Mouse (Mus musculus): Measurements from ENCODE around the gene Gabra5. TPM values are rescaled to one million over a fixed set of nuclear protein-coding genes. Genes with fewer than 3 reads are reported as not detected.

Gene Gabra5
- 0.08 and 0.18 TPM in 2 replicates for polyA plus RNA-seq (2014; fragmentation: Nextera tagmentation; extraction: Ambion mirVana)

- Histone ChIP-seq H3K36me3 (ENCODE audit: control insufficient read depth, insufficient read depth, low read length) (no peaks in the 10 kb centered on the region), H3K27ac (replicated peaks in 1 of 2; ENCODE audit: control insufficient read depth in 1 of 2, insufficient read depth in 1 of 2, low read depth in 2 of 2, low read length in 2 of 2) (no peak within 1 kb of the TSS), H3K27me3 (ENCODE audit: control insufficient read depth, insufficient read depth, low read length) (peaks cover 53% of the 10 kb centered on the region), H3K4me3 (ENCODE audit: control insufficient read depth in 1 of 2, insufficient read depth in 1 of 2, low read depth in 1 of 2, low read length in 2 of 2) (peak within 1 kb of the TSS; percentile 41 to 45), H3K9ac (ENCODE audit: low read length) (no peak within 1 kb of the TSS), H3K9me3 (ENCODE audit: control insufficient read depth, low read length) (no peaks in the 10 kb centered on the region), H3K4me1 (ENCODE audit: control insufficient read depth in 2 of 2, insufficient read depth in 2 of 2, low read length in 2 of 2) (peaks cover 0 to 3% of the 10 kb centered on the region in 2 experiments; a peak in 2 of 4 replicates), H3K4me2 (ENCODE audit: low read length) (peak within 1 kb of the TSS; percentile 70)
- WGBS, result 1% methylated on average over 59 of the region's 59 CpGs
- no peak for ATAC-seq (ENCODE audit: insufficient number of reproducible peaks, insufficient read depth, low FRiP score, low read depth)
These were observed at the start of gene Gabra5 for GRCm38 (mm10) chr7:57509681-57510141. Gabra5 (minus strand) TSS chr7:57510059.

GRCm38 (mm10) chr7:57538565-57538964, 28.7 kb upstream of the Gabra5 start:
- Histone ChIP-seq H3K9me3 (ENCODE audit: control insufficient read depth, low read length) (no peaks in the 10 kb centered on the region), H3K4me1 (ENCODE audit: control insufficient read depth in 2 of 2, insufficient read depth in 2 of 2, low read length in 2 of 2) (no peaks in the 10 kb centered on the region), H3K27me3 (ENCODE audit: control insufficient read depth, insufficient read depth, low read length) (no peaks in the 10 kb centered on the region), H3K36me3 (ENCODE audit: control insufficient read depth, insufficient read depth, low read length) (no peaks in the 10 kb centered on the region), H3K9ac (ENCODE audit: low read length) (no peak overlapping the region), H3K4me3 (ENCODE audit: control insufficient read depth in 1 of 2, insufficient read depth in 1 of 2, low read depth in 1 of 2, low read length in 2 of 2) (no peak overlapping the region), H3K4me2 (ENCODE audit: low read length) (no peak overlapping the region), H3K27ac (replicated peaks in 1 of 2; ENCODE audit: control insufficient read depth in 1 of 2, insufficient read depth in 1 of 2, low read depth in 2 of 2, low read length in 2 of 2) (no peak overlapping the region)
- WGBS, result 22% methylated on average over 7 of the region's 7 CpGs
- no peak for ATAC-seq (ENCODE audit: insufficient number of reproducible peaks, insufficient read depth, low FRiP score, low read depth)

GRCm38 (mm10) chr7:57532676-57533075, 22.8 kb upstream of the Gabra5 start:
- H3K4me3 ChIP-seq (ENCODE audit: control insufficient read depth in 1 of 2, insufficient read depth in 1 of 2, low read depth in 1 of 2, low read length in 2 of 2), result no peak overlapping the region
- no peaks in the 10 kb centered on the region for H3K36me3 ChIP-seq (ENCODE audit: control insufficient read depth, insufficient read depth, low read length)
- H3K4me2 ChIP-seq (ENCODE audit: low read length), result no peak overlapping the region
- WGBS, result 70% methylated on average over 10 of the region's 10 CpGs
- no peak for ATAC-seq (ENCODE audit: insufficient number of reproducible peaks, insufficient read depth, low FRiP score, low read depth)
- H3K27me3 ChIP-seq (ENCODE audit: control insufficient read depth, insufficient read depth, low read length), result no peaks in the 10 kb centered on the region
- H3K27ac ChIP-seq (replicated peaks in 1 of 2; ENCODE audit: control insufficient read depth in 1 of 2, insufficient read depth in 1 of 2, low read depth in 2 of 2, low read length in 2 of 2), result no peak overlapping the region
- no peak overlapping the region for H3K9ac ChIP-seq (ENCODE audit: low read length)
- no peaks in the 10 kb centered on the region for H3K4me1 ChIP-seq (ENCODE audit: control insufficient read depth in 2 of 2, insufficient read depth in 2 of 2, low read length in 2 of 2)
- no peaks in the 10 kb centered on the region for H3K9me3 ChIP-seq (ENCODE audit: control insufficient read depth, low read length)

GRCm38 (mm10) chr7:57529954-57530353, 20.1 kb upstream of the Gabra5 start:
- H3K4me1 ChIP-seq (ENCODE audit: control insufficient read depth in 2 of 2, insufficient read depth in 2 of 2, low read length in 2 of 2), result no peaks in the 10 kb centered on the region
- H3K4me2 ChIP-seq (ENCODE audit: low read length), result no peak overlapping the region
- no peak overlapping the region for H3K27ac ChIP-seq (replicated peaks in 1 of 2; ENCODE audit: control insufficient read depth in 1 of 2, insufficient read depth in 1 of 2, low read depth in 2 of 2, low read length in 2 of 2)
- no peak for ATAC-seq (ENCODE audit: insufficient number of reproducible peaks, insufficient read depth, low FRiP score, low read depth)
- H3K4me3 ChIP-seq (ENCODE audit: control insufficient read depth in 1 of 2, insufficient read depth in 1 of 2, low read depth in 1 of 2, low read length in 2 of 2), result no peak overlapping the region
- no peaks in the 10 kb centered on the region for H3K36me3 ChIP-seq (ENCODE audit: control insufficient read depth, insufficient read depth, low read length)
- H3K9me3 ChIP-seq (ENCODE audit: control insufficient read depth, low read length), result no peaks in the 10 kb centered on the region
- H3K9ac ChIP-seq (ENCODE audit: low read length), result no peak overlapping the region
- WGBS, result 88% methylated on average over 8 of the region's 8 CpGs
- no peaks in the 10 kb centered on the region for H3K27me3 ChIP-seq (ENCODE audit: control insufficient read depth, insufficient read depth, low read length)

- H3K4me3 ChIP-seq (ENCODE audit: control insufficient read depth in 1 of 2, insufficient read depth in 1 of 2, low read depth in 1 of 2, low read length in 2 of 2), result no peak overlapping the region
- no peak overlapping the region for H3K9ac ChIP-seq (ENCODE audit: low read length)
- ATAC-seq (ENCODE audit: insufficient number of reproducible peaks, insufficient read depth, low FRiP score, low read depth), result no peak
- H3K4me1 ChIP-seq (ENCODE audit: control insufficient read depth in 2 of 2, insufficient read depth in 2 of 2, low read length in 2 of 2), result no peaks in the 10 kb centered on the region
- no peaks in the 10 kb centered on the region for H3K9me3 ChIP-seq (ENCODE audit: control insufficient read depth, low read length)
- no peaks in the 10 kb centered on the region for H3K36me3 ChIP-seq (ENCODE audit: control insufficient read depth, insufficient read depth, low read length)
- H3K27ac ChIP-seq (replicated peaks in 1 of 2; ENCODE audit: control insufficient read depth in 1 of 2, insufficient read depth in 1 of 2, low read depth in 2 of 2, low read length in 2 of 2), result no peak overlapping the region
- H3K27me3 ChIP-seq (ENCODE audit: control insufficient read depth, insufficient read depth, low read length), result no peaks in the 10 kb centered on the region
- 79% methylated on average over 4 of the region's 4 CpGs for WGBS
- H3K4me2 ChIP-seq (ENCODE audit: low read length), result no peak overlapping the region
These were observed 19.6 kb upstream of the Gabra5 start for GRCm38 (mm10) chr7:57529451-57529850.

GRCm38 (mm10) chr7:57512955-57513354, 3.1 kb upstream of the Gabra5 start:
- WGBS, result 33% methylated on average over 3 of the region's 3 CpGs
- H3K27me3 ChIP-seq (ENCODE audit: control insufficient read depth, insufficient read depth, low read length), result peaks cover 43% of the 10 kb centered on the region
- H3K4me2 ChIP-seq (ENCODE audit: low read length), result no peak overlapping the region
- no peak for ATAC-seq (ENCODE audit: insufficient number of reproducible peaks, insufficient read depth, low FRiP score, low read depth)
- H3K36me3 ChIP-seq (ENCODE audit: control insufficient read depth, insufficient read depth, low read length), result no peaks in the 10 kb centered on the region
- H3K9ac ChIP-seq (ENCODE audit: low read length), result no peak overlapping the region
- H3K9me3 ChIP-seq (ENCODE audit: control insufficient read depth, low read length), result no peaks in the 10 kb centered on the region
- no peak overlapping the region for H3K27ac ChIP-seq (replicated peaks in 1 of 2; ENCODE audit: control insufficient read depth in 1 of 2, insufficient read depth in 1 of 2, low read depth in 2 of 2, low read length in 2 of 2)
- peaks cover 0 to 3% of the 10 kb centered on the region in 2 experiments; a peak in 2 of 4 replicates for H3K4me1 ChIP-seq (ENCODE audit: control insufficient read depth in 2 of 2, insufficient read depth in 2 of 2, low read length in 2 of 2)
- no peak overlapping the region for H3K4me3 ChIP-seq (ENCODE audit: control insufficient read depth in 1 of 2, insufficient read depth in 1 of 2, low read depth in 1 of 2, low read length in 2 of 2)

GRCm38 (mm10) chr7:57508860-57509632, 813 bp downstream of the Gabra5 start:
- Histone ChIP-seq H3K4me3 (ENCODE audit: control insufficient read depth in 1 of 2, insufficient read depth in 1 of 2, low read depth in 1 of 2, low read length in 2 of 2) (peak overlapping the region; percentile 41 to 45), H3K9me3 (ENCODE audit: control insufficient read depth, low read length) (no peaks in the 10 kb centered on the region), H3K4me1 (ENCODE audit: control insufficient read depth in 2 of 2, insufficient read depth in 2 of 2, low read length in 2 of 2) (peaks cover 0 to 3% of the 10 kb centered on the region in 2 experiments; a peak in 2 of 4 replicates), H3K9ac (ENCODE audit: low read length) (no peak overlapping the region), H3K4me2 (ENCODE audit: low read length) (peak overlapping the region; percentile 70), H3K27ac (replicated peaks in 1 of 2; ENCODE audit: control insufficient read depth in 1 of 2, insufficient read depth in 1 of 2, low read depth in 2 of 2, low read length in 2 of 2) (no peak overlapping the region), H3K36me3 (ENCODE audit: control insufficient read depth, insufficient read depth, low read length) (no peaks in the 10 kb centered on the region), H3K27me3 (ENCODE audit: control insufficient read depth, insufficient read depth, low read length) (peaks cover 53% of the 10 kb centered on the region)
- WGBS, result 2% methylated on average over 70 of the region's 72 CpGs
- ATAC-seq (ENCODE audit: insufficient number of reproducible peaks, insufficient read depth, low FRiP score, low read depth), result no peak

Data from heart, embryonic 14.5 days (tissue).